Mouse (Mus musculus): ENCODE data around the gene Zswim9. TPM values are rescaled to one million over a fixed set of nuclear protein-coding genes. Genes with fewer than 3 reads are reported as not detected.

Gene Zswim9
- total RNA-seq, 2 experiments from 2014 or later: 15.0 to 16.8 TPM

- DNase-seq: no peak
Measured at GRCm38 (mm10) chr7:13268749-13269260, 9.7 kb downstream of the Zswim9 start.

DNA sequence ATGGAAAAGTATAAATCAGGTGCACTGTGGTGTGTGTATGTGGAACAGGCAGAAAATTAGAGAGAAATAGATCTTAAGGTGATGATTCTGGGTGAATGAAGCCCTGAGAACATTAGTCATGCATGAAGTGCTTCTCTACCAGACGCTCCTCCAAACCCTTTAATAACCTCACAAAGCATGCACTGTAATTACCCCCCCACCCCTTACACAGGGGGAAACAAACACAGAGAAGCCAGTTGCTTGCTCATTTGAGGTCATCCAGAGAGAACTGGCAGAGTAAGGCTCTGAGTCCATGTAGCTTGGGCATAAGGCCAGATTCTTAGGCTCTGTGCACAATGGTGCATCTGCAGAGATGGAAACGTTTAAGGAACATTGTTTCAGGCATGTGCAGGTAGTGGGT lies 14.1 kb downstream of the Zswim9 start:
- no peak for DNase-seq

GRCm38 (mm10) chr7:13263851-13264250 lies 14.7 kb downstream of the Zswim9 start:
- no peak for DNase-seq

GRCm38 (mm10) chr7:13260746-13261700 lies 17.5 kb downstream of the Zswim9 start:
- DNase-seq: no peak

GRCm38 (mm10) chr7:13212720-13213119 lies 65.8 kb downstream of the Zswim9 start, which contains the start of gene Vmn1r89:
Vmn1r89 (plus strand) TSS chr7:13213020.
- no peak for DNase-seq

Other genes starting within 250 kb of the Zswim9 start
- 100 to 1,000 TPM; 137 to 146 TPM for gene Chmp2a, start 243.9 kb downstream of the Zswim9 start, total RNA-seq (2021)
- gene Ube2m, start 240.4 kb downstream of the Zswim9 start, total RNA-seq (2021): 100 to 1,000 TPM; 193 TPM
- gene Mzf1, start 224.0 kb downstream of the Zswim9 start, total RNA-seq (2021): 10 to 100 TPM; 14.3 to 17.6 TPM
- not detected for gene Vmn1r85, start 183.5 kb downstream of the Zswim9 start, total RNA-seq (2021)
- not detected for gene Vmn1r86, start 158.8 kb downstream of the Zswim9 start, total RNA-seq (2021)
- not detected for gene Vmn1r87, start 138.6 kb downstream of the Zswim9 start, total RNA-seq (2021)
- gene Vmn1r88, start 119.2 kb downstream of the Zswim9 start, total RNA-seq (2021): under 1 TPM; 0.13 to 0.17 TPM
- not detected for gene Vmn1r89, start 65.7 kb downstream of the Zswim9 start, total RNA-seq (2021)
- gene Lig1, start 1.4 kb downstream of the Zswim9 start, total RNA-seq (2021): 1 to 10 TPM; 5.6 to 5.8 TPM
- gene Pla2g4c, start 45.9 kb upstream of the Zswim9 start, total RNA-seq (2021): under 1 TPM; 0.30 to 0.46 TPM
- under 1 TPM in 1 of 2 experiments, not detected in 1; 0.50 TPM for gene Cabp5, start 119.4 kb upstream of the Zswim9 start, total RNA-seq (2021)
- not detected for gene Bsph1, start 172.1 kb upstream of the Zswim9 start, total RNA-seq (2021)